Mouse (Mus musculus) brain, embryonic 14.5 days (tissue): ENCODE measurements around the gene Ovol2.

Source experiments
- CTCF ChIP-seq: fragments of 200-500 bp; IDR thresholded peaks from 2 replicates; pipeline ENCODE4 v1.5.1; 2012; ENCODE audit warnings: inconsistent platforms, mild to moderate bottlenecking, moderate library complexity, borderline replicate concordance; ENCODE audit not compliant: insufficient read depth, insufficient read length; ENCODE audit errors: extremely low read depth
- POLR2A ChIP-seq: fragments of 200-500 bp; IDR thresholded peaks from 2 replicates; pipeline ENCODE4 v1.6.1; 2012; ENCODE audit warnings: mild to moderate bottlenecking, inconsistent platforms, borderline replicate concordance; ENCODE audit not compliant: poor library complexity, insufficient read depth, insufficient read length, severe bottlenecking; ENCODE audit errors: extremely low read depth

DNA sequence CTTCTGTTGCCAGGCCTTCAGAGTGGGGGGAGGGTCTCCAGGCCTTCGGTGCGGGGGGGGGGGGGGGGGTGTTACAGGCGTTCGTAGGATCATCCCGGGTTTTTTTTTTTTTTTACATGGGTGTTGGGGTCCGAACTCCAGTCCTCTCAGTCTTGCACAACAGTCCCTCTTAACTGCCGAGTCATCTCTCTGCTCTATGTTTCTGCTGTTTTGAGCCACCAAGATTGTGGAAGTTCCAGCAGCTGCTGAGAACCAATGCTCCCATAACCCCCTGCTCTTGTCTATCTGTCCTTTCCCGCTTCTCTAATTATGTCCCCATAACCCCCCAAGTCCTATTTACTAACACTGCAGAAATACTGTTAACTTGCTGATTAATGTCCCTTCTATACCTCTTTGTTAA lies 5.8 kb upstream of the Ovol2 start:
- TF ChIP-seq CTCF = no peak
- no peak for TF ChIP-seq POLR2A
